Mouse (Mus musculus) embryonic facial prominence, embryonic 14.5 days (tissue): Measurements from ENCODE around the gene Tbx5. TPM values are rescaled to one million over a fixed set of nuclear protein-coding genes. Genes with fewer than 3 reads are reported as not detected.

Source experiments
- ATAC-seq: fragments of 200-750 bp; cut with Nextera tagmentation; 2 replicates; pipeline ENCODE4 v1.8.0; 2017; ENCODE audit warnings: low read depth, moderate number of reproducible peaks, moderate TSS enrichment
- DNase-seq: peaks from one replicate; pipeline ENCODE4 v3.0.0-alpha.2; 2015; ENCODE audit warnings: low spot score
- H3K27ac ChIP-seq: fragments of 300-500 bp; sonication (generic); replicated peaks from 2 replicates; pipeline ENCODE4 v1.5.1; 2014; ENCODE audit warnings: low read depth, mild to moderate bottlenecking, low read length, moderate library complexity
- H3K27me3 ChIP-seq: fragments of 300-500 bp; sonication (generic); replicated peaks from 2 replicates; pipeline ENCODE4 v1.6.1; 2014; ENCODE audit warnings: low read length; ENCODE audit not compliant: control insufficient read depth, insufficient read depth
- H3K36me3 ChIP-seq: fragments of 300-500 bp; sonication (generic); 2 replicates; pipeline ENCODE4 v1.6.1; 2014; ENCODE audit warnings: low read length, mixed read lengths; ENCODE audit not compliant: control insufficient read depth, insufficient read depth
- H3K4me1 ChIP-seq: fragments of 300-500 bp; sonication (generic); 2 replicates; pipeline ENCODE4 v1.6.1; 2014; ENCODE audit warnings: antibody characterized with exemption, low read length; ENCODE audit not compliant: control insufficient read depth, insufficient read depth
- H3K4me2 ChIP-seq: fragments of 300-500 bp; sonication (generic); 2 replicates; pipeline ENCODE4 v1.6.1; 2014; ENCODE audit warnings: low read depth, mild to moderate bottlenecking, low read length, moderate library complexity, mixed read lengths
- H3K4me3 ChIP-seq: fragments of 300-500 bp; sonication (generic); 2 replicates; pipeline ENCODE4 v1.5.1; 2014; ENCODE audit warnings: low read depth, mild to moderate bottlenecking, low read length
- H3K9ac ChIP-seq: fragments of 300-500 bp; sonication (generic); 2 replicates; pipeline ENCODE4 v1.6.1; 2014; ENCODE audit warnings: low read depth, mild to moderate bottlenecking, low read length, moderate library complexity, mixed read lengths
- H3K9me3 ChIP-seq: fragments of 300-500 bp; sonication (generic); 2 replicates; pipeline ENCODE4 v1.6.1; 2016; ENCODE audit warnings: low read length; ENCODE audit not compliant: control insufficient read depth
- WGBS: fragments of 180-500 bp; shearing (Covaris S2); extraction: QIAGEN DNeasy Blood & Tissue Kit; methylation state at CpG from one replicate; pipeline ENCODE4 v1.1.7; 2014; 5-methylcytosine and 5-hydroxymethylcytosine counted together
- polyA plus RNA-seq: library from polyadenylated mRNA; unstranded; fragments of >200 nt; fragmentation: Nextera tagmentation; extraction: Ambion mirVana; gene quantifications from 2 replicates; pipeline ENCODE4 v1.2.1, GENCODE M21; 2014

Gene Tbx5
- polyA plus RNA-seq, 1 experiment from 2014 or later, result 0.24 TPM

- ATAC-seq (no peak), DNase-seq (no peak)
- Histone ChIP-seq H3K9me3 (no peaks in the 10 kb centered on the region), H3K9ac (no peak overlapping the region), H3K4me2 (no peak overlapping the region), H3K27ac (no peak overlapping the region), H3K27me3 (peaks cover 31% of the 10 kb centered on the region), H3K36me3 (no peaks in the 10 kb centered on the region), H3K4me1 (peaks cover 12% of the 10 kb centered on the region), H3K4me3 (no peak overlapping the region)
- WGBS, result 30% methylated on average over 6 of the region's 6 CpGs
Observed at GRCm38 (mm10) chr5:119867986-119868385, 35.5 kb downstream of the Tbx5 start.

GRCm38 (mm10) chr5:119875421-119875820 is 43.0 kb downstream of the Tbx5 start:
- no peak for DNase-seq
- no peaks in the 10 kb centered on the region for H3K4me1 ChIP-seq
- H3K4me3 ChIP-seq, result no peak overlapping the region
- H3K9me3 ChIP-seq, result no peaks in the 10 kb centered on the region
- H3K27ac ChIP-seq, result no peak overlapping the region
- H3K27me3 ChIP-seq, result no peaks in the 10 kb centered on the region
- 29% methylated on average over 2 of the region's 2 CpGs for WGBS
- H3K4me2 ChIP-seq, result no peak overlapping the region
- H3K36me3 ChIP-seq, result no peaks in the 10 kb centered on the region
- ATAC-seq, result no peak
- H3K9ac ChIP-seq, result no peak overlapping the region

DNA sequence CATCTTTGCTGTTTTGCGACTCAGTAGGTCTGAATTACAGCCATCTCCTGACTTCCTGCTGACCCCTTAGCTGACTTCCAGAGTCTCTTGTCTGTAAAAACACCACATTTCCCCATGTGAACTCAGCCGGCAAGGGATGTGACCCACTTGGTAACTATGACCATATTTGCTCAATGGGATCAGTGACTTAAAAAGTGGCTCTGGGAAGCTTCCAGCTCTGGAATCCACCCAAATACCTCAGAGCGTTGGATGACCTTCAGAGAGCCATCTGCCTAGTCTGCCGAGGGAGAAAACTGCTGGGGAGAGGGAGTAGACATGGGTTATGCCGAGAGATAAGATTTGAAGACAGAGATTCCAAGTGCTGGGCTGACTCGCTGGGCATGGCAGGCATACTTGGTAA is 44.7 kb downstream of the Tbx5 start:
- Histone ChIP-seq H3K9ac (no peak overlapping the region), H3K4me1 (no peaks in the 10 kb centered on the region), H3K4me3 (no peak overlapping the region), H3K27me3 (no peaks in the 10 kb centered on the region), H3K4me2 (no peak overlapping the region), H3K36me3 (no peaks in the 10 kb centered on the region), H3K27ac (no peak overlapping the region), H3K9me3 (no peaks in the 10 kb centered on the region)
- 56% methylated on average over 6 of the region's 6 CpGs for WGBS
- ATAC-seq, result no peak
- DNase-seq, result no peak

DNA sequence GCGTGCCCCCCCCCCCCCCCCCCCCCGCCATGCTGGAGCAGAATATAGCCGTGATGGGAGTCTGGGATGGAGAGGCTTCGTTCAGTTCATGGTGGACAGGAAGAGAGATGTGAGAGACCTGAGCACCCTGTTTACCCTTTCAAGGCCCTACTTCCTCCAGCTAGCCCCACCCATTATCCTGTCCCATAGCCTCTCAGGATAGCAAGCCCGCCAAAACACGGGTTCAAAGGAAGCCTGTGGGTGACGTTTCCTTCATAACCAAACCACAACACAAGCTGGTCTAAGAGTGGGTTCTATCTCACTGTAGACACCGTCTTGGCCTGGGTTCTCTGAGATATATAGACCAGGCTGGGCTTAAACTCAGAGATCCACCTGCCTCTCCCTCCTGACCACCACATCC is 53.1 kb downstream of the Tbx5 start:
- Histone ChIP-seq H3K27me3 (no peaks in the 10 kb centered on the region), H3K27ac (no peak overlapping the region), H3K9ac (no peak overlapping the region), H3K9me3 (no peaks in the 10 kb centered on the region), H3K4me2 (no peak overlapping the region), H3K4me1 (no peaks in the 10 kb centered on the region), H3K36me3 (no peaks in the 10 kb centered on the region), H3K4me3 (no peak overlapping the region)
- DNase-seq (no peak), ATAC-seq (no peak)
- 71% methylated on average over 7 of the region's 8 CpGs for WGBS

DNA sequence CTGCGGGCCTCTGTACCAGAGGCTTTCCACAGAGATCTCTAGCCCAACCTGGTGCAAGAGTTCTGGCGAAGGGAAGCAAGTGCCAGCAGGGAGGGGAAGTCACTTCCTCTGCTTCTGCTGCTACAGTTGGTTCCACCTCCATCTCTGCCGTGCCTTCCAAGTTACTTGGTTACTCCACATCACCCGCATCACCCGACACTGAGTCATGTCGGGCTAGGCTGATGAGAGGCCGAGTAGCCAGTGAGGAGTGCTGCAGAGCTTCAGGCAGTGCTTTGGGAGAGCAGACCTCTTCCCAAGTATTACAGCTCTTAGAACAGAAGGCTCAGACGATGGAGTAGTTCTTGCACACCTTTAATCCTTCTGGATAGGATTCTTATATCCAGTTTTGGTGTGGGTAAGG is 54.9 kb downstream of the Tbx5 start:
- DNase-seq (no peak), ATAC-seq (no peak)
- H3K9ac ChIP-seq, result no peak overlapping the region
- H3K9me3 ChIP-seq, result no peaks in the 10 kb centered on the region
- WGBS, result 87% methylated on average over 8 of the region's 8 CpGs
- H3K27me3 ChIP-seq, result no peaks in the 10 kb centered on the region
- no peaks in the 10 kb centered on the region for H3K4me1 ChIP-seq
- no peak overlapping the region for H3K4me3 ChIP-seq
- no peak overlapping the region for H3K4me2 ChIP-seq
- no peak overlapping the region for H3K27ac ChIP-seq
- no peaks in the 10 kb centered on the region for H3K36me3 ChIP-seq

GRCm38 (mm10) chr5:119891960-119892359 is 59.5 kb downstream of the Tbx5 start:
- Histone ChIP-seq H3K4me1 (no peaks in the 10 kb centered on the region), H3K4me3 (no peak overlapping the region), H3K9me3 (no peaks in the 10 kb centered on the region), H3K9ac (no peak overlapping the region), H3K27me3 (no peaks in the 10 kb centered on the region), H3K36me3 (no peaks in the 10 kb centered on the region), H3K4me2 (no peak overlapping the region), H3K27ac (no peak overlapping the region)
- DNase-seq (peak; percentile 16), ATAC-seq (no peak)
- WGBS, result 47% methylated on average over 5 of the region's 5 CpGs

- Histone ChIP-seq H3K9me3 (no peaks in the 10 kb centered on the region), H3K27me3 (no peaks in the 10 kb centered on the region), H3K4me3 (no peak overlapping the region), H3K4me1 (no peaks in the 10 kb centered on the region), H3K36me3 (no peaks in the 10 kb centered on the region), H3K4me2 (no peak overlapping the region), H3K27ac (no peak overlapping the region), H3K9ac (no peak overlapping the region)
- WGBS, result 79% methylated on average over 3 of the region's 3 CpGs
- DNase-seq (no peak), ATAC-seq (no peak)
Observed at GRCm38 (mm10) chr5:119893060-119893459, 60.6 kb downstream of the Tbx5 start.

- Histone ChIP-seq H3K27ac (no peak overlapping the region), H3K4me2 (no peak overlapping the region), H3K4me1 (no peaks in the 10 kb centered on the region), H3K27me3 (no peaks in the 10 kb centered on the region), H3K9me3 (no peaks in the 10 kb centered on the region), H3K36me3 (no peaks in the 10 kb centered on the region), H3K4me3 (no peak overlapping the region), H3K9ac (no peak overlapping the region)
- ATAC-seq, result no peak
- 79% methylated on average over 3 of the region's 3 CpGs for WGBS
- no peak for DNase-seq
Observed at GRCm38 (mm10) chr5:119896605-119897004, 64.1 kb downstream of the Tbx5 start.

DNA sequence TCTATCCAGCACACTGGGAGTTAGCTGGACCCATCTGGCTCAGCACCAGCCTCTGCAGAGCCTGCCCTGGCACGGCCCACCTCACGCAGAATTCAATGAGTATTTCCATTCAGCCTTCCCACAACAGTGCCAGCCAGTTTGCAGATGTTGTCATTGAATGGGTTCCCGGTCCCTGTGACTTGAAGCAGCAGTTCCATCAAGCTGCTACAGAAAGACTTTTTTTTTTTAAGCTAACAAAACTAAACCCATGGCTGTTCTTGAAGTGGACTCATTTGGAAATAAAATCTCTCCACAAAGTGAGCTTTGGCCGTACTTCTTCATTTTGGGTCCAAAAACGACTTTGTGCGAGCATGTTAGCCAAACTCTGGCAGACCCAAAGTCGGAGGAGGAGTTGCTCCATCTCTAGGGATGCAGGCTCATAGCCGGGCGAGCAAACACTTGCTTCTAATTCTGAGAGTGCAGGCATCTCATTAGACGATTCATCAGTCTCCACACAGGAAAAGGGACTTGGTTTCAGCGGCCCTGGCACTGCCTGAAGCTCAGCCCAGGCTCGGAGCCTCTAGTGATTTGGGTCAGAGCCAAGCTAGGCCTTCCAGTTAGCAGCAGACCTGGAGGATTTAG is 84.2 kb downstream of the Tbx5 start:
- H3K27ac ChIP-seq, result no peak overlapping the region; the same call in 1 of the 2 replicates
- 44% methylated on average over 12 of the region's 12 CpGs for WGBS
- DNase-seq (peak; percentile 87), ATAC-seq (peak; percentile 68)
- H3K4me3 ChIP-seq, result no peak overlapping the region
- H3K4me1 ChIP-seq, result peaks cover 5% of the 10 kb centered on the region; the same call in 1 of the 2 replicates
- H3K27me3 ChIP-seq, result no peaks in the 10 kb centered on the region
- H3K9me3 ChIP-seq, result no peaks in the 10 kb centered on the region
- H3K36me3 ChIP-seq, result no peaks in the 10 kb centered on the region
- H3K9ac ChIP-seq, result no peak overlapping the region
- H3K4me2 ChIP-seq, result no peak overlapping the region
